Mouse (Mus musculus) forebrain, postnatal 0 days (tissue): ENCODE results near the gene Slc25a24. TPM values are rescaled to one million over a fixed set of nuclear protein-coding genes. Genes with fewer than 3 reads are reported as not detected.

Source experiments
- ATAC-seq: fragments of 200-750 bp; cut with Nextera tagmentation; 2 replicates; pipeline ENCODE4 v1.8.0; 2017; ENCODE audit warnings: mild to moderate bottlenecking, moderate library complexity
- DNase-seq: peaks from one replicate; pipeline ENCODE4 v3.0.0-alpha.2; 2015
- H3K27ac ChIP-seq: fragments of 300-500 bp; sonication (generic); 2 replicates; pipeline ENCODE4 v1.5.1; 2014; ENCODE audit warnings: low read depth, mild to moderate bottlenecking, antibody characterized with exemption, low read length, moderate library complexity, mixed read lengths
- H3K27me3 ChIP-seq: fragments of 300-500 bp; sonication (generic); 2 replicates; pipeline ENCODE4 v1.6.1; 2014; ENCODE audit warnings: mild to moderate bottlenecking, low read length, mixed read lengths; ENCODE audit not compliant: insufficient read depth
- H3K36me3 ChIP-seq: fragments of 300-500 bp; sonication (generic); 2 replicates; pipeline ENCODE4 v1.6.1; 2014; ENCODE audit warnings: mild to moderate bottlenecking, moderate library complexity; ENCODE audit not compliant: insufficient read depth
- H3K4me1 ChIP-seq: fragments of 300-500 bp; sonication (generic); 2 replicates; pipeline ENCODE4 v1.6.1; 2014; ENCODE audit warnings: antibody characterized with exemption; ENCODE audit not compliant: insufficient read depth
- H3K4me2 ChIP-seq: fragments of 300-500 bp; sonication (generic); 2 replicates; pipeline ENCODE4 v1.6.1; 2014; ENCODE audit warnings: low read depth, mild to moderate bottlenecking, moderate library complexity
- H3K4me3 ChIP-seq: fragments of 300-500 bp; sonication (generic); 2 replicates; pipeline ENCODE4 v1.5.1; 2014; ENCODE audit warnings: low read depth, low read length, mixed read lengths
- H3K9ac ChIP-seq: fragments of 300-500 bp; sonication (generic); 2 replicates; pipeline ENCODE4 v1.6.1; 2014; ENCODE audit warnings: mild to moderate bottlenecking
- H3K9me3 ChIP-seq: fragments of 300-500 bp; sonication (generic); 2 replicates; pipeline ENCODE4 v1.6.1; 2016; ENCODE audit warnings: low read length
- CTCF ChIP-seq: sonication (generic); IDR thresholded peaks from 2 replicates; pipeline ENCODE4 v1.5.1; 2016; ENCODE audit warnings: antibody characterized with exemption, control low read depth, low read depth
- WGBS: fragments of 180-500 bp; shearing (Covaris S2); extraction: QIAGEN DNeasy Blood & Tissue Kit; methylation state at CpG from one replicate; pipeline ENCODE4 v1.1.7; 2014; 5-methylcytosine and 5-hydroxymethylcytosine counted together
- polyA plus RNA-seq: library from polyadenylated mRNA; unstranded; fragments of >200 nt; fragmentation: Nextera tagmentation; extraction: Ambion mirVana; gene quantifications from 2 replicates; pipeline ENCODE4 v1.2.1, GENCODE M21; 2015
- total RNA-seq: library from RNA; depleted of rRNA; stranded (reverse); fragments of >200 nt; gene quantifications from 2 replicates; pipeline ENCODE4 v1.2.3, GENCODE M21; 2014

The Slc25a24 gene
- total and polyA plus RNA-seq, 2 experiments from 2014 or later, result 2.7 to 5.2 TPM

- 0 out of 2 replicates have a peak, but pooled peaks cover 4% of the 10 kb centered on the region for H3K36me3 ChIP-seq
- H3K9ac ChIP-seq, result no peak overlapping the region
- no peaks in the 10 kb centered on the region for H3K4me1 ChIP-seq
- H3K4me3 ChIP-seq, result no peak overlapping the region
- no peaks in the 10 kb centered on the region for H3K27me3 ChIP-seq
- ATAC-seq (no peak), DNase-seq (no peak)
- no peaks in the 10 kb centered on the region for H3K9me3 ChIP-seq
- WGBS, result 96% methylated on average over 2 of the region's 2 CpGs
- no peak for TF ChIP-seq CTCF
- no peak overlapping the region for H3K4me2 ChIP-seq
- no peak overlapping the region for H3K27ac ChIP-seq
Observed at GRCm38 (mm10) chr3:109169121-109169520, 46.2 kb downstream of the Slc25a24 start.

GRCm38 (mm10) chr3:109171070-109171778 is 48.3 kb downstream of the Slc25a24 start:
- H3K27me3 ChIP-seq, result no peaks in the 10 kb centered on the region
- H3K9me3 ChIP-seq, result no peaks in the 10 kb centered on the region
- WGBS, result 24% methylated on average over 15 of the region's 15 CpGs
- 0 out of 2 replicates have a peak, but pooled peaks cover 2% of the 10 kb centered on the region for H3K36me3 ChIP-seq
- ATAC-seq (peak; percentile 91), DNase-seq (peak; percentile 88)
- H3K9ac ChIP-seq, result peak overlapping the region; percentile 25; the same call in 1 of the 2 replicates
- no peak overlapping the region for H3K27ac ChIP-seq
- peak overlapping the region; percentile 7; the same call in 1 of the 2 replicates for H3K4me3 ChIP-seq
- no peaks in the 10 kb centered on the region for H3K4me1 ChIP-seq
- peak; percentile 91 for TF ChIP-seq CTCF
- peak overlapping the region; percentile 34 for H3K4me2 ChIP-seq

GRCm38 (mm10) chr3:109174394-109174793 is 51.4 kb downstream of the Slc25a24 start:
- Histone ChIP-seq H3K4me3 (no peak overlapping the region), H3K9ac (no peak overlapping the region), H3K27ac (no peak overlapping the region), H3K4me2 (no peak overlapping the region), H3K36me3 (no peaks in the 10 kb centered on the region), H3K9me3 (no peaks in the 10 kb centered on the region), H3K27me3 (no peaks in the 10 kb centered on the region), H3K4me1 (no peaks in the 10 kb centered on the region)
- WGBS, result 80% methylated on average over 5 of the region's 5 CpGs
- no peak for TF ChIP-seq CTCF
- ATAC-seq (no peak), DNase-seq (no peak)

GRCm38 (mm10) chr3:109178705-109179104 is 55.8 kb downstream of the Slc25a24 start:
- no peak overlapping the region for H3K4me2 ChIP-seq
- 34% methylated on average over 6 of the region's 6 CpGs for WGBS
- no peaks in the 10 kb centered on the region for H3K9me3 ChIP-seq
- DNase-seq, result peak; percentile 39
- H3K4me3 ChIP-seq, result no peak overlapping the region
- no peaks in the 10 kb centered on the region for H3K27me3 ChIP-seq
- H3K9ac ChIP-seq, result no peak overlapping the region
- H3K4me1 ChIP-seq, result no peaks in the 10 kb centered on the region
- no peak overlapping the region for H3K27ac ChIP-seq
- no peaks in the 10 kb centered on the region for H3K36me3 ChIP-seq
- no peak for TF ChIP-seq CTCF
- ATAC-seq, result peak; percentile 77

- H3K4me1 ChIP-seq, result no peaks in the 10 kb centered on the region
- H3K4me2 ChIP-seq, result no peak overlapping the region
- no peak overlapping the region for H3K4me3 ChIP-seq
- H3K27ac ChIP-seq, result no peak overlapping the region
- DNase-seq (no peak), ATAC-seq (no peak)
- H3K36me3 ChIP-seq, result no peaks in the 10 kb centered on the region
- WGBS, result 61% methylated on average over 6 of the region's 6 CpGs
- H3K27me3 ChIP-seq, result no peaks in the 10 kb centered on the region
- H3K9ac ChIP-seq, result no peak overlapping the region
- TF ChIP-seq CTCF, result no peak
- no peaks in the 10 kb centered on the region for H3K9me3 ChIP-seq
Observed at GRCm38 (mm10) chr3:109179528-109180076, 56.7 kb downstream of the Slc25a24 start.

- no peaks in the 10 kb centered on the region for H3K27me3 ChIP-seq
- no peaks in the 10 kb centered on the region for H3K36me3 ChIP-seq
- DNase-seq (no peak), ATAC-seq (no peak)
- 92% methylated on average over 2 of the region's 2 CpGs for WGBS
- no peak overlapping the region for H3K4me3 ChIP-seq
- no peak overlapping the region for H3K27ac ChIP-seq
- H3K9me3 ChIP-seq, result no peaks in the 10 kb centered on the region
- H3K4me1 ChIP-seq, result no peaks in the 10 kb centered on the region
- no peak for TF ChIP-seq CTCF
- H3K4me2 ChIP-seq, result no peak overlapping the region
- no peak overlapping the region for H3K9ac ChIP-seq
Observed at GRCm38 (mm10) chr3:109196166-109196565, 73.2 kb downstream of the Slc25a24 start.

GRCm38 (mm10) chr3:109199280-109199679 is 76.3 kb downstream of the Slc25a24 start:
- H3K36me3 ChIP-seq, result no peaks in the 10 kb centered on the region
- no peak overlapping the region for H3K9ac ChIP-seq
- H3K4me3 ChIP-seq, result no peak overlapping the region
- 92% methylated on average over 1 of the region's 1 CpGs for WGBS
- ATAC-seq (no peak), DNase-seq (no peak)
- no peaks in the 10 kb centered on the region for H3K9me3 ChIP-seq
- H3K4me2 ChIP-seq, result no peak overlapping the region
- no peaks in the 10 kb centered on the region for H3K27me3 ChIP-seq
- H3K4me1 ChIP-seq, result no peaks in the 10 kb centered on the region
- no peak overlapping the region for H3K27ac ChIP-seq
- no peak for TF ChIP-seq CTCF
